In genomic region chr5:112122581-112122980, GRCm38 (mm10) we compare ENCODE assay signal across 14 mouse cellular contexts.
DNase-seq lines count a peak whose midpoint lies in the region; ATAC-seq lines count a peak whose summit lies in the region.
"Had no signal": no experiment of that assay in that cellular context is flagged by ENCODE, and none has a peak within 500 bp of the region (broad histone marks: within the 10 kb centered on the region; RNA-seq: fewer than 3 reads in every experiment).

No protein-coding gene starts in this region.

- no peak overlapping the region for H3K9ac ChIP-seq in forebrain, embryonic 12.5 days
- H3K9ac ChIP-seq in forebrain, embryonic 16.5 days (replicated peaks; ENCODE audit: low read depth, low read length) = no peak overlapping the region
- no peak overlapping the region for H3K9ac ChIP-seq in midbrain, embryonic 12.5 days (replicated peaks)
- no peak overlapping the region for H3K9ac ChIP-seq in forebrain, embryonic 13.5 days
- H3K9ac ChIP-seq: heart, embryonic 15.5 days; limb, embryonic 13.5 days had no signal

- ATAC-seq in forebrain, embryonic 12.5 days (ENCODE audit: low FRiP score) = 0 out of 2 replicates have a peak, but pooled peaks have one; percentile 18
- no peak for ATAC-seq in forebrain, embryonic 16.5 days
- no peak for ATAC-seq in midbrain, embryonic 12.5 days (ENCODE audit: low FRiP score, low read depth)
- ATAC-seq in forebrain, embryonic 13.5 days = no peak

- H3K27me3 ChIP-seq in forebrain, embryonic 12.5 days = peaks cover 5% of the 10 kb centered on the region; the same call in 1 of the 2 replicates
- no peaks in the 10 kb centered on the region for H3K27me3 ChIP-seq in forebrain, embryonic 16.5 days (replicated peaks; ENCODE audit: control insufficient read depth, insufficient read depth, low read length)
- 0 out of 2 replicates have a peak, but pooled peaks cover 2% of the 10 kb centered on the region for H3K27me3 ChIP-seq in midbrain, embryonic 12.5 days
- peaks cover 20% of the 10 kb centered on the region for H3K27me3 ChIP-seq in midbrain, embryonic 10.5 days (ENCODE audit: low read depth, poor library complexity, severe bottlenecking)
- no peaks in the 10 kb centered on the region for H3K27me3 ChIP-seq in forebrain, embryonic 13.5 days
- H3K27me3 ChIP-seq in splenic B cell, adult 2 months (ENCODE audit: control insufficient read depth, insufficient read depth, low read length, poor library complexity, severe bottlenecking) = no peaks in the 10 kb centered on the region

- no peaks in the 10 kb centered on the region for H3K36me3 ChIP-seq in forebrain, embryonic 12.5 days (replicated peaks)
- no peaks in the 10 kb centered on the region for H3K36me3 ChIP-seq in forebrain, embryonic 16.5 days (ENCODE audit: control insufficient read depth, insufficient read depth)
- no peaks in the 10 kb centered on the region for H3K36me3 ChIP-seq in midbrain, embryonic 12.5 days
- H3K36me3 ChIP-seq in midbrain, embryonic 10.5 days = no peaks in the 10 kb centered on the region
- no peaks in the 10 kb centered on the region for H3K36me3 ChIP-seq in forebrain, embryonic 13.5 days (ENCODE audit: poor library complexity, severe bottlenecking)
- H3K36me3 ChIP-seq in splenic B cell, adult 2 months (ENCODE audit: control insufficient read depth, insufficient read depth, low read length, poor library complexity, severe bottlenecking) = no peaks in the 10 kb centered on the region
- H3K36me3 ChIP-seq: heart, embryonic 15.5 days; limb, embryonic 13.5 days had no signal

- no peak for DNase-seq in midbrain, embryonic 10.5 days (ENCODE audit: low spot score)
- DNase-seq in splenic B cell, adult 2 months (ENCODE audit: low read depth, low spot score) = peak; percentile 4
- DNase-seq in spleen, adult 12 weeks (ENCODE audit: low spot score) = no peak
- DNase-seq in heart, adult 11 months = no peak
- DNase-seq: cerebellum, adult 11 months; heart, adult 2 months; lung, postnatal 10 days had no signal

- no peak overlapping the region for H3K4me2 ChIP-seq in forebrain, embryonic 12.5 days
- no peak overlapping the region for H3K4me2 ChIP-seq in forebrain, embryonic 16.5 days (ENCODE audit: low read length)
- no peak overlapping the region for H3K4me2 ChIP-seq in midbrain, embryonic 12.5 days (replicated peaks)
- H3K4me2 ChIP-seq in forebrain, embryonic 13.5 days = no peak overlapping the region
- H3K4me2 ChIP-seq: heart, embryonic 15.5 days; limb, embryonic 13.5 days had no signal

- H3K4me3 ChIP-seq in forebrain, embryonic 12.5 days (replicated peaks) = no peak overlapping the region
- H3K4me3 ChIP-seq in forebrain, embryonic 16.5 days (replicated peaks; ENCODE audit: low read length) = no peak overlapping the region
- no peak overlapping the region for H3K4me3 ChIP-seq in midbrain, embryonic 12.5 days
- H3K4me3 ChIP-seq in midbrain, embryonic 10.5 days = no peak overlapping the region
- no peak overlapping the region for H3K4me3 ChIP-seq in forebrain, embryonic 13.5 days
- H3K4me3 ChIP-seq: heart, adult 2 months; heart, embryonic 15.5 days; limb, embryonic 13.5 days; megakaryocyte, embryonic 14.5 days had no signal

- H3K4me1 ChIP-seq in forebrain, embryonic 12.5 days = peaks cover 35% of the 10 kb centered on the region
- H3K4me1 ChIP-seq in forebrain, embryonic 16.5 days (replicated peaks; ENCODE audit: control insufficient read depth, insufficient read depth, low read length) = peaks cover 14% of the 10 kb centered on the region
- peaks cover 21% of the 10 kb centered on the region; the same call in 1 of the 2 replicates for H3K4me1 ChIP-seq in midbrain, embryonic 12.5 days
- peaks cover 17% of the 10 kb centered on the region for H3K4me1 ChIP-seq in midbrain, embryonic 10.5 days
- peaks cover 28% of the 10 kb centered on the region for H3K4me1 ChIP-seq in forebrain, embryonic 13.5 days
- H3K4me1 ChIP-seq: heart, embryonic 15.5 days; megakaryocyte, embryonic 14.5 days had no signal

- H3K9me3 ChIP-seq in forebrain, embryonic 12.5 days = no peaks in the 10 kb centered on the region
- no peaks in the 10 kb centered on the region for H3K9me3 ChIP-seq in forebrain, embryonic 16.5 days (ENCODE audit: control insufficient read depth, low read length)
- no peaks in the 10 kb centered on the region for H3K9me3 ChIP-seq in midbrain, embryonic 12.5 days
- H3K9me3 ChIP-seq in midbrain, embryonic 10.5 days (replicated peaks) = no peaks in the 10 kb centered on the region
- H3K9me3 ChIP-seq in forebrain, embryonic 13.5 days (replicated peaks) = no peaks in the 10 kb centered on the region
- H3K9me3 ChIP-seq: heart, embryonic 15.5 days; limb, embryonic 13.5 days; megakaryocyte, embryonic 14.5 days had no signal

- whole genome bisulfite sequencing in forebrain, embryonic 12.5 days = 9% methylated on average over 5 of the region's 5 CpGs
- 11% methylated on average over 5 of the region's 5 CpGs for WGBS in forebrain, embryonic 16.5 days
- 16% methylated on average over 5 of the region's 5 CpGs for WGBS in midbrain, embryonic 12.5 days
- WGBS in midbrain, embryonic 10.5 days = 16% methylated on average over 5 of the region's 5 CpGs
- 8% methylated on average over 5 of the region's 5 CpGs for WGBS in forebrain, embryonic 13.5 days

- no peak overlapping the region for H3K27ac ChIP-seq in forebrain, embryonic 12.5 days
- H3K27ac ChIP-seq in forebrain, embryonic 16.5 days (ENCODE audit: low read length) = no peak overlapping the region
- H3K27ac ChIP-seq in midbrain, embryonic 12.5 days (replicated peaks) = peak overlapping the region; percentile 39; the same call in 1 of the 2 replicates
- H3K27ac ChIP-seq in midbrain, embryonic 10.5 days (replicated peaks) = no peak overlapping the region
- H3K27ac ChIP-seq in forebrain, embryonic 13.5 days = peak overlapping the region; percentile 37; the same call in 1 of the 2 replicates
- H3K27ac ChIP-seq: heart, adult 2 months; heart, embryonic 15.5 days; limb, embryonic 13.5 days had no signal

Comparison
In these comparisons a context has a peak if more than half of its experiments do, and no peak if none do; other contexts are left out.
1. H3K27ac ChIP-seq: peak in midbrain, embryonic 12.5 days (single experiment) and forebrain, embryonic 13.5 days (single experiment); none in forebrain, embryonic 12.5 days (single experiment), forebrain, embryonic 16.5 days (single experiment) and midbrain, embryonic 10.5 days (single experiment).